Mouse (Mus musculus) cerebellum, adult 2 months (tissue): ENCODE results near the gene Ascl3.

Experiments
- CTCF ChIP-seq: fragments of 200-500 bp; IDR thresholded peaks from 2 replicates; pipeline ENCODE4 v1.5.1; 2011; ENCODE audit warnings: low read depth, mild to moderate bottlenecking, control low read depth, low read length, moderate library complexity, borderline replicate concordance; ENCODE audit not compliant: insufficient read depth
- POLR2A ChIP-seq: fragments of 200-500 bp; IDR thresholded peaks from 2 replicates; pipeline ENCODE4 v1.6.1; 2011; ENCODE audit warnings: low read length, control low read depth, borderline replicate concordance; ENCODE audit not compliant: insufficient read depth

- TF ChIP-seq POLR2A (no peak), CTCF (no peak)
Observed at GRCm38 (mm10) chr7:109695339-109695726, 36.2 kb downstream of the Ascl3 start.
